Mouse (Mus musculus) bone marrow, adult 2 months (tissue): ENCODE measurements at regions not wholly inside any gene's neighbourhood (a gene's known extent, or its start where the extent isn't known, plus 50 kb on each side); places are given as distances from the start of the nearest gene placed in this dataset.

Source experiments
- CTCF ChIP-seq: fragments of 200-500 bp; IDR thresholded peaks from 2 replicates; pipeline ENCODE4 v1.5.1; 2011; ENCODE audit warnings: low read length, control low read depth; ENCODE audit not compliant: control insufficient read depth, insufficient read depth
- POLR2A ChIP-seq: fragments of 200-500 bp; IDR thresholded peaks from 2 replicates; pipeline ENCODE4 v1.6.1; 2011; ENCODE audit warnings: low read depth, mild to moderate bottlenecking, control low read depth, low read length, borderline replicate concordance; ENCODE audit not compliant: control insufficient read depth

GRCm38 (mm10) chr3:52158788-52159260 lies 53.9 kb upstream of the Maml3 start:
- TF ChIP-seq POLR2A: no peak
- TF ChIP-seq CTCF: no peak
